Mouse (Mus musculus): ENCODE data around the gene Wnt16. TPM values are rescaled to one million over a fixed set of nuclear protein-coding genes. Genes with fewer than 3 reads are reported as not detected.

The Wnt16 gene
- polyA plus RNA-seq, 1 experiment from 2014 or later: 3.9 TPM

GRCm38 (mm10) chr6:22330169-22330960 lies 42.3 kb downstream of the Wnt16 start:
- Histone ChIP-seq H3K4me1 (ENCODE audit: control insufficient read depth, insufficient read depth, low read length) (no peaks in the 10 kb centered on the region), H3K9ac (ENCODE audit: low read depth, low read length) (no peak overlapping the region), H3K4me3 (ENCODE audit: low read depth, low read length) (no peak overlapping the region), H3K36me3 (ENCODE audit: control insufficient read depth, insufficient read depth, low read length) (peaks cover 8% of the 10 kb centered on the region; the same call in 1 of the 2 replicates), H3K27ac (replicated peaks; ENCODE audit: low read depth, low read length) (no peak overlapping the region), H3K27me3 (replicated peaks; ENCODE audit: control insufficient read depth, insufficient read depth, low read length) (no peaks in the 10 kb centered on the region), H3K9me3 (ENCODE audit: control insufficient read depth, low read length) (no peaks in the 10 kb centered on the region), H3K4me2 (ENCODE audit: low read depth, low read length) (no peak overlapping the region)
- DNase-seq (ENCODE audit: low spot score): peak; percentile 59
- no peak for ATAC-seq (ENCODE audit: low read depth)
- WGBS: 82% methylated on average over 13 of the region's 13 CpGs

GRCm38 (mm10) chr6:22332548-22332947 lies 44.5 kb downstream of the Wnt16 start:
- no peak overlapping the region for H3K27ac ChIP-seq (replicated peaks; ENCODE audit: low read depth, low read length)
- 90% methylated on average over 2 of the region's 2 CpGs for WGBS
- no peaks in the 10 kb centered on the region for H3K27me3 ChIP-seq (replicated peaks; ENCODE audit: control insufficient read depth, insufficient read depth, low read length)
- no peak overlapping the region for H3K9ac ChIP-seq (ENCODE audit: low read depth, low read length)
- H3K36me3 ChIP-seq (ENCODE audit: control insufficient read depth, insufficient read depth, low read length): peaks cover 12% of the 10 kb centered on the region; the same call in 1 of the 2 replicates
- no peak for ATAC-seq (ENCODE audit: low read depth)
- no peaks in the 10 kb centered on the region for H3K4me1 ChIP-seq (ENCODE audit: control insufficient read depth, insufficient read depth, low read length)
- no peak overlapping the region for H3K4me3 ChIP-seq (ENCODE audit: low read depth, low read length)
- no peak for DNase-seq (ENCODE audit: low spot score)
- no peaks in the 10 kb centered on the region for H3K9me3 ChIP-seq (ENCODE audit: control insufficient read depth, low read length)
- H3K4me2 ChIP-seq (ENCODE audit: low read depth, low read length): no peak overlapping the region

GRCm38 (mm10) chr6:22339763-22340542 lies 51.9 kb downstream of the Wnt16 start:
- peaks cover 6% of the 10 kb centered on the region; the same call in 1 of the 2 replicates for H3K4me1 ChIP-seq (ENCODE audit: control insufficient read depth, insufficient read depth, low read length)
- H3K9me3 ChIP-seq (ENCODE audit: control insufficient read depth, low read length): no peaks in the 10 kb centered on the region
- WGBS: 93% methylated on average over 15 of the region's 15 CpGs
- ATAC-seq (ENCODE audit: low read depth): no peak
- peaks cover 14% of the 10 kb centered on the region; the same call in 1 of the 2 replicates for H3K36me3 ChIP-seq (ENCODE audit: control insufficient read depth, insufficient read depth, low read length)
- H3K27me3 ChIP-seq (replicated peaks; ENCODE audit: control insufficient read depth, insufficient read depth, low read length): no peaks in the 10 kb centered on the region
- no peak overlapping the region for H3K4me2 ChIP-seq (ENCODE audit: low read depth, low read length)
- H3K4me3 ChIP-seq (ENCODE audit: low read depth, low read length): no peak overlapping the region
- DNase-seq (ENCODE audit: low spot score): no peak
- no peak overlapping the region for H3K9ac ChIP-seq (ENCODE audit: low read depth, low read length)
- H3K27ac ChIP-seq (replicated peaks; ENCODE audit: low read depth, low read length): no peak overlapping the region

- Histone ChIP-seq H3K36me3 (ENCODE audit: control insufficient read depth, insufficient read depth, low read length) (peaks cover 14% of the 10 kb centered on the region; the same call in 1 of the 2 replicates), H3K4me1 (ENCODE audit: control insufficient read depth, insufficient read depth, low read length) (peaks cover 6% of the 10 kb centered on the region; the same call in 1 of the 2 replicates), H3K4me2 (ENCODE audit: low read depth, low read length) (no peak overlapping the region), H3K9ac (ENCODE audit: low read depth, low read length) (no peak overlapping the region), H3K4me3 (ENCODE audit: low read depth, low read length) (no peak overlapping the region), H3K9me3 (ENCODE audit: control insufficient read depth, low read length) (no peaks in the 10 kb centered on the region), H3K27ac (replicated peaks; ENCODE audit: low read depth, low read length) (no peak overlapping the region), H3K27me3 (replicated peaks; ENCODE audit: control insufficient read depth, insufficient read depth, low read length) (no peaks in the 10 kb centered on the region)
- DNase-seq (ENCODE audit: low spot score) (no peak), ATAC-seq (ENCODE audit: low read depth) (no peak)
- 95% methylated on average over 14 of the region's 14 CpGs for WGBS
Observed at GRCm38 (mm10) chr6:22340779-22341178, 52.8 kb downstream of the Wnt16 start.

GRCm38 (mm10) chr6:22343292-22343691 lies 55.3 kb downstream of the Wnt16 start:
- H3K4me1 ChIP-seq (ENCODE audit: control insufficient read depth, insufficient read depth, low read length): peaks cover 21% of the 10 kb centered on the region
- no peak overlapping the region for H3K4me2 ChIP-seq (ENCODE audit: low read depth, low read length)
- WGBS: 74% methylated on average over 3 of the region's 3 CpGs
- no peaks in the 10 kb centered on the region for H3K27me3 ChIP-seq (replicated peaks; ENCODE audit: control insufficient read depth, insufficient read depth, low read length)
- H3K9me3 ChIP-seq (ENCODE audit: control insufficient read depth, low read length): no peaks in the 10 kb centered on the region
- no peak overlapping the region for H3K27ac ChIP-seq (replicated peaks; ENCODE audit: low read depth, low read length)
- no peak overlapping the region for H3K4me3 ChIP-seq (ENCODE audit: low read depth, low read length)
- DNase-seq (ENCODE audit: low spot score) (no peak), ATAC-seq (ENCODE audit: low read depth) (no peak)
- no peak overlapping the region for H3K9ac ChIP-seq (ENCODE audit: low read depth, low read length)
- H3K36me3 ChIP-seq (ENCODE audit: control insufficient read depth, insufficient read depth, low read length): 0 out of 2 replicates have a peak, but pooled peaks cover 8% of the 10 kb centered on the region

- 92% methylated on average over 6 of the region's 6 CpGs for WGBS
- Histone ChIP-seq H3K36me3 (ENCODE audit: control insufficient read depth, insufficient read depth, low read length) (0 out of 2 replicates have a peak, but pooled peaks cover 8% of the 10 kb centered on the region), H3K27me3 (replicated peaks; ENCODE audit: control insufficient read depth, insufficient read depth, low read length) (no peaks in the 10 kb centered on the region), H3K27ac (replicated peaks; ENCODE audit: low read depth, low read length) (no peak overlapping the region), H3K4me2 (ENCODE audit: low read depth, low read length) (no peak overlapping the region), H3K4me1 (ENCODE audit: control insufficient read depth, insufficient read depth, low read length) (peaks cover 21% of the 10 kb centered on the region), H3K9me3 (ENCODE audit: control insufficient read depth, low read length) (no peaks in the 10 kb centered on the region), H3K9ac (ENCODE audit: low read depth, low read length) (no peak overlapping the region), H3K4me3 (ENCODE audit: low read depth, low read length) (no peak overlapping the region)
- ATAC-seq (ENCODE audit: low read depth): no peak
- DNase-seq (ENCODE audit: low spot score): no peak
Observed at GRCm38 (mm10) chr6:22343706-22344105, 55.7 kb downstream of the Wnt16 start.

GRCm38 (mm10) chr6:22344443-22344842 lies 56.4 kb downstream of the Wnt16 start:
- WGBS: 34% methylated on average over 6 of the region's 6 CpGs
- Histone ChIP-seq H3K4me3 (ENCODE audit: low read depth, low read length) (no peak overlapping the region), H3K36me3 (ENCODE audit: control insufficient read depth, insufficient read depth, low read length) (0 out of 2 replicates have a peak, but pooled peaks cover 8% of the 10 kb centered on the region), H3K9me3 (ENCODE audit: control insufficient read depth, low read length) (no peaks in the 10 kb centered on the region), H3K4me2 (ENCODE audit: low read depth, low read length) (no peak overlapping the region), H3K27me3 (replicated peaks; ENCODE audit: control insufficient read depth, insufficient read depth, low read length) (no peaks in the 10 kb centered on the region), H3K27ac (replicated peaks; ENCODE audit: low read depth, low read length) (no peak overlapping the region), H3K4me1 (ENCODE audit: control insufficient read depth, insufficient read depth, low read length) (peaks cover 21% of the 10 kb centered on the region), H3K9ac (ENCODE audit: low read depth, low read length) (no peak overlapping the region)
- ATAC-seq (ENCODE audit: low read depth): no peak
- DNase-seq (ENCODE audit: low spot score): no peak

GRCm38 (mm10) chr6:22347132-22347902 lies 59.3 kb downstream of the Wnt16 start:
- Histone ChIP-seq H3K36me3 (ENCODE audit: control insufficient read depth, insufficient read depth, low read length) (no peaks in the 10 kb centered on the region), H3K4me1 (ENCODE audit: control insufficient read depth, insufficient read depth, low read length) (peaks cover 21% of the 10 kb centered on the region), H3K27ac (replicated peaks; ENCODE audit: low read depth, low read length) (no peak overlapping the region), H3K9ac (ENCODE audit: low read depth, low read length) (no peak overlapping the region), H3K9me3 (ENCODE audit: control insufficient read depth, low read length) (no peaks in the 10 kb centered on the region), H3K27me3 (replicated peaks; ENCODE audit: control insufficient read depth, insufficient read depth, low read length) (no peaks in the 10 kb centered on the region), H3K4me3 (ENCODE audit: low read depth, low read length) (no peak overlapping the region), H3K4me2 (ENCODE audit: low read depth, low read length) (no peak overlapping the region)
- ATAC-seq (ENCODE audit: low read depth) (peak; percentile 45; the same call in 1 of the 2 replicates), DNase-seq (ENCODE audit: low spot score) (no peak)
- WGBS: 51% methylated on average over 8 of the region's 8 CpGs

All from embryonic facial prominence, embryonic 14.5 days (tissue).